Mouse (Mus musculus) MEL-GATA-1-ER (cell line): ENCODE results near the gene Ap2b1.

Experiments
- DNase-seq: peaks from one replicate; pipeline ENCODE4 v3.0.0-alpha.2; 2012; ENCODE audit warnings: low read depth; ENCODE audit errors: extremely low read depth

Ap2b1 gene

DNA sequence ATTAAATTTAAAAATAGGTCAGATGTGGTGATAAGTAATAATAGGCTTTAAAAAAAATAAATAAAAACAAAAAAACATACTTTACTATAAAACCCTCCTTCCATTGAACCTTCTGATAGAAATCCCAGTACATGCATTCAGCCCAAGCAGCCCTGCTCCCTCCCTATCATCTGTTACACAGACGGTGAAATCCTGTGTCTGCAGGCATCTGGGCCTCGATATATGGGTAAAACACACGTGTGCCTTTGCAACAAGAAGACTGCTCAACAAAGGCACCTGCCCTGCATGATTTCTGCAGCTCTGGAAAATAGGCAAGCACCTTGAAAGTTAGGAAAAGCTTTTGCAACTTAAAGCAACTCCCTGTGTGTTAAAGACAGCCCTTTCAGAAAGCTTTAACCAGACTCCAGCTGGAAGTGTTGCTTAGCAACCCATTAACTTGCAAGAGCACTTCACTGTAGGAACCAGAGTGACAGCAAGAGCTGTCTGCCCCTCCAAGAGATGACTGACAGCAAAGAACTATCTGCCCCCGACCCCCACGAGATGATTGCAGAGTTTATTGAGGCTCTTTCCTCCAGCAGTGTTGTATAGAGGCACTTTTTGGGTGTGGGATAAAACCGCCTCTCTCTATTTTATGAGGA, 96.1 kb downstream of the Ap2b1 start:
- DNase-seq, result no peak

GRCm38 (mm10) chr11:83397626-83398025, 98.8 kb downstream of the Ap2b1 start:
- DNase-seq, result no peak

DNA sequence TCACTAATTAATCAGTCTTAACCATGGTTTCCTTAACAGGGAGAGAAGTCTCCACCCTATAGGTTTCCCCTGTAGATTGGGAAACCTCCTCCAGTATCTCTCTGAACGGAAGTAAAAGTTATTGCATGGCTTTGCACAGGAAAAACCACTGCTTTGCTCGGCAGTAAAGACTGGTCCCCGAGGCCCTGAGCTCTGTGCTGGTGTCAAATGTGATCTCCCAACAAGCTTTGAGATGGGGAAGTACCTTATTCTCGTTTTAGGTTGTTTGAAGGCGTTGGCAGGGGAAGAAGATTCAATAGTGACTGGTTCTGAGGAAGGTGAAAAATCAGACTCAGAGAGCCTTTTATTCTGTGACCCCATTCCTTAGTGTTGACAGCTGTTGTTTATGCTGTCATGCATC, 99.9 kb downstream of the Ap2b1 start:
- no peak for DNase-seq

GRCm38 (mm10) chr11:83403787-83404186, 105.0 kb downstream of the Ap2b1 start:
- no peak for DNase-seq

DNA sequence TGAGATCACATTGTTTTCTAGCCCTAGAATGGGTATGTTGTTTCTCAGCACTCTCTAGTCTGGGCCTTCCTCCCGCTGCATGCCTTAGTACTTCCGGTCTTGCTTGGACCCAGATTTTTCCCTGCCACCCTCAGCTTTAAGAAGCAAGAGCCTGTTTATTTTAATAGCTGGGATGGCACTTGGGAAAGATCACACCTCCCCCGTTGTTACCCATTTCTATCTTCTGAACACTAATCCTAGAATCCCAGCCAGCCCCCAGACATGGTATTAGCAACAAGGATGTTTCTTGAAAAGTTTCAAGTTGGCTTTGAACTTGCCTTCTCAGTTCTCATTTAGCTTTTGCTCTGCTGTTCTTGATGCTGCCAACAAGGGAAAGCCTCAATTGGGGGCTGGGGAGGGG, 107.6 kb downstream of the Ap2b1 start:
- no peak for DNase-seq

GRCm38 (mm10) chr11:83408242-83408641, 109.4 kb downstream of the Ap2b1 start:
- no peak for DNase-seq

DNA sequence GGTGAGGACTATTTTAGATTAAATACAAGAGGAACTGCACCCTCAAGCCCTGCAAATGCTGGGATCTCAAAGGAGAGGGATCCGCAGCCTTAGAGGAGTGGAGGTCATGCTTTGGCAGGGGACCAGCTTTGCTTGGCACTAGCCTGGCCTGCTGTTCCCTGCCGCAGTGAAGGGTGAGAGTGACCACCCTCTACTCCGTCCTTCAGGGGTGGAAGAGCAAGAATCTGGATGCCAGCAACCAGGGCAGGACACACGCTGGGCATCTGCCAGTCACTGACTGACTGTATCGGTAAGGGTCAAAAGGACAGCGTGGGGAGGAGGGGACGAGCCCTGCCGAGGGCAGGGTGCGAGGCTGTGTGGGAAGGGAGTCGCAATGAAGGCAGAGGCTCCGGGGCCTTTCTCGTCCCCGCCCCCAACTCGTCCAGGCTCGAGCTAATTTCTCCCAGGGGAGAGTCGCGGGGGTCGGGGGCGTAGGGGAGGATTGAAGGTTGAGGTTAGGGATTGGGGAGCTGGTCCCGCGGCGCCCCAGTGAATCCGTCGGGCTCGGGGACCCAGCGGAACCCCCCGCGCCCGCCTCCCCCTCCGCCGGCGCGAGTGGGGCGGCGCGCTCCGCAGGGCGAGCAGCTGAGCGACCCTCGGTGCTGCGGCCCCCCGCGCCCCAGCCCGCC, 110.4 kb downstream of the Ap2b1 start, which contains the start of gene Rasl10b:
Gene Rasl10b, plus strand, starts transcription at position 51 of the 668 bp plus-strand sequence.
- no peak for DNase-seq

DNA sequence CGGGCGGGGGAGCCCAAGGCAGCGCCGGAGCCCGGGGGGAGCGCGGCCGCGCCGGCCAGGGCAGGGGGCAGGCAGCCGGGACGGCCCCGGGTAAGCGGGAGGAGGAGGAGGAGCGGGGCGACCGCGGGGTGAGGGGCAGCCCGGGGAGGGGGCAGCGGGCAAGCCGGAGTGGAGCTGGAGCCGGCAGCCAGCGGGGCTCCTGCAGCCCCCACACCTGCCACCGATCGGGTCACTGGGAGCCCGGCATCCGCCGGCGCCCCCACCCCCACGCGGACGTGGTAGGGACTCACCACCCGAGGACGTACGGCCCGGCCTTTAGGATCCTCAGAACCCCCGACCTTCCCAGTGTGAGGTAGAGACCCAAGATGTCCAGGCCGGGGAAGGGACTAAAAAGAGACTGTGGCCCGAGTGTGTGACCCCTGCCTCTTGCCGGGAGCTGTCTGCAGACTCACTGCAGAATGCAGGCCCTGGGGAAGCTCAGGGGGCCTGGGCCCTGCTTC, 111.0 kb downstream of the Ap2b1 start:
- no peak for DNase-seq

DNA sequence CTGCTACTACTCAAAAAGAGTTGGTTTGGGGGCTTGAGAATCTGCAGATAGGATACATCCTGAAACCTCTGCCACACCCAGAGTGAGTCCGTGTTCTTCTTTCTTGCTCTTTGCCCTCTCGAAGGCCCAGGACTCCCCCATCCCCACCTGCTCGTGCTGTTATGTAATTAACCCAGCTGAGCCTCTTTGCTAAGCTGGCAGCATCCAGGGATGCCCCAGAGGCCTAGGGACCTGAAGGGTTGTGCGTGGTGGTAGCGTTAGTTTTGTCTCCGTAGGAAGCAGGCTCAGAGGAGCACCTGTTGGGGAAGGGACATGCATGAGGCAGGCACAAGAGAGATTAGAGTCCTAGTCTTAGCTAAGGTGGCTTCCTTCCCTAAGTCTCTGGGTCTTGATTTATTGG, 111.7 kb downstream of the Ap2b1 start:
- no peak for DNase-seq

DNA sequence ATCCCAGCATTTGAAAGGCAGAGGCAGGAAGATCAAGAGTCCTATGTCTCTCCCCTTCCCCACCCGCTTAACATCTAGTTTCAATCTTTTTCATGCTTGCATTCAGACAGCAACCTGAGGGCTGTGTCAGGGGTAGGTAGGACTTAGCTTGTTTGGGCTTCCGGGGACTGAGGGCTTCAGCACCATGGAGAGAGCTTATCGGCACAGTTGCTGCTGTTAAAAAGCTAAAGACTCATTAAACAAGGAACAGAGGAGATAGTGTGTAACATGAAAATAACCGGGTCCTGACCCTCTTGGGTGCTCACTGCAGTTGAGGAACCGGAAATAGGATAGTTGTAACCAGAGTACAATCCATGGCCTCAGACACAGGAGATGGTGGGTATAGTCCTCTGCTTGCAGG, 118.3 kb downstream of the Ap2b1 start:
- peak; percentile 62 for DNase-seq

- DNase-seq, result no peak
Measured at GRCm38 (mm10) chr11:83417708-83418107, 118.9 kb downstream of the Ap2b1 start.

DNA sequence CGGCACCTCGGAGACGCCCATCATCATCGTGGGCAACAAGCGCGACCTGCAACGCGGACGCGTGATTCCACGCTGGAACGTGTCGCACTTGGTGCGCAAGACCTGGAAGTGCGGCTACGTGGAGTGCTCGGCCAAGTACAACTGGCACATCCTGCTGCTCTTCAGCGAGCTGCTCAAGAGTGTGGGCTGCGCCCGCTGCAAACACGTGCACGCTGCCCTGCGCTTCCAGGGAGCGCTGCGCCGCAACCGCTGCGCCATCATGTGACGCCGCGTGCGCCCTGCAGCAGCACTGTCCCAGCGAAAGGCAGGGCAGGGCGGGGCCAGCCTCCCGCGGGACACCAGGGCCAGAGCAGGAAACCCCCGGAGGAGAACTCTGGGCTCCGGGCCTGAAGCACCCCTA, 119.7 kb downstream of the Ap2b1 start:
- DNase-seq, result no peak

GRCm38 (mm10) chr11:83420338-83420737, 121.5 kb downstream of the Ap2b1 start:
- DNase-seq, result no peak

GRCm38 (mm10) chr11:83421305-83421704, 122.5 kb downstream of the Ap2b1 start:
- no peak for DNase-seq

DNA sequence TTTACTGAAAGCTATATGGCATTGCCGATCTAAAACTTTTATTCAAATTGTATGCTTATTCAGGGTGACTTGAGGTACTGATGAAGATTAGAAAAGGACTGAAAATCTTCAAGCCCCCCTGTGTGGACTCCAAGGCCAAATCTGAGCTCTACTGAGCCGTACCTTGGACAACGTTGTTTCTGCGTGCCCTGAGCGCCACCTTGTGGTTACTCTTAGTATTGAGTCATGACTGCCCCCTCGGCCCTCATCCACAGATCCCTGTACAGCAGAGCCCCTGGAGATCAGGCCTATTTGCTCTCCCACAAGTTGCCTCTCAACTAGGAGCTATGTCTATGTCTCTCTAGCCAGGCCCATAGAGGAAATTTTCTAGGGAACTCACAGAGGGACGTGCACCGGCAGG, 125.9 kb downstream of the Ap2b1 start:
- no peak for DNase-seq

- peak; percentile 72 for DNase-seq
Measured at GRCm38 (mm10) chr11:83426964-83427363, 128.1 kb downstream of the Ap2b1 start.

- no peak for DNase-seq
Measured at GRCm38 (mm10) chr11:83429355-83429754, 130.5 kb downstream of the Ap2b1 start, which contains the start of gene Gas2l2. TSS of gene Gas2l2 (minus strand) at chr11:83429455.

GRCm38 (mm10) chr11:83432533-83432932, 133.7 kb downstream of the Ap2b1 start:
- DNase-seq, result no peak

DNA sequence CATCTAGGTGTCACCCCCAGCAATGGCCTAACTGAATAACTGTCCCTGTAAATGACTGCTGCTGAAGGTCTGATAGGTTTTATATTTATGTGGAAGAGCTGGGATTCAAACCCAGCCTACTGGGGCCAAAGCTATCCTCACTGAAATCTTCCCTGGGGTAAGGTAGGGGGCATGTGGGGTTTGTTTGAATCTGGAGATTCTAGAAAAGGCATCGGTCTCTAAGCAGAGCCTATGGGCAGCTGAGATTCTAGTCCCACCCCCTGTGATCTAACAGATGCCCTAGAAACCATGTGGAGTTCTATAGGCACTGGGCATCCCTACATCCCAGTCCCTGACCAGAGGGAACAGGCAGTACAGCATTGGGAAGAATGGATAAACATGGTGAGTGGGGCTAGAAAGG, 138.6 kb downstream of the Ap2b1 start, which contains the start of gene 1700020L24Rik:
Gene 1700020L24Rik, plus strand, starts transcription at position 301 of the 400 bp plus-strand sequence.
- DNase-seq, result no peak

DNA sequence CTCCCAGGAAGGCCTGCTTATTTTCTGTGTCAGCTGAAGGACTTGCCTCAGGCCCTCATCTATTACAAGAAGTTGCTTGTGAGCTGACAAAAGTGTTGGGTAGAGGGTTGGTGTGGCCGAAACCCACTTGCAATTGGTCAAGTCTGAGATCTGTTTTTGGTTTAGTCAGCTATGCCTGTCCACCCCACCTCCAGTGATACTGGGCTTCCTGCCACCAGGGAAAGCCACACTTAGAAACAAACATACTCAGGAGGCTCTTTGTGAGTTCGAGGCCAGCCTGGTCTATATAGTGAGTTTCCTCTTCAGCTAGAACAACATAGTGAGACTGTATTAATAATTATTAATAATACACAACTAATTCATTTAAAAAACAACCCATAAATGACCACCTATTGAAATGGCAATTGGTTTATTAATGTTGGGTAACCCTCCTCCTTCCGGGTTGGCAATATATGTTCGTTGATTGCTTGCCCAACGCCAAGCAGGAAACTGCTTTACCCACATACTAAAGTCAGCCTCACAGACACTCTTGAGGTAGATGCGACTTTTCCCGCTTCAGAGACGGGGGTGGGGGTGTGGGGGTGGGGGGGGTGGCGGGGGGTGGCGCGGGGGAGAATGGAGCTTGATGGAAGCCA, 140.7 kb downstream of the Ap2b1 start:
- DNase-seq, result no peak

DNA sequence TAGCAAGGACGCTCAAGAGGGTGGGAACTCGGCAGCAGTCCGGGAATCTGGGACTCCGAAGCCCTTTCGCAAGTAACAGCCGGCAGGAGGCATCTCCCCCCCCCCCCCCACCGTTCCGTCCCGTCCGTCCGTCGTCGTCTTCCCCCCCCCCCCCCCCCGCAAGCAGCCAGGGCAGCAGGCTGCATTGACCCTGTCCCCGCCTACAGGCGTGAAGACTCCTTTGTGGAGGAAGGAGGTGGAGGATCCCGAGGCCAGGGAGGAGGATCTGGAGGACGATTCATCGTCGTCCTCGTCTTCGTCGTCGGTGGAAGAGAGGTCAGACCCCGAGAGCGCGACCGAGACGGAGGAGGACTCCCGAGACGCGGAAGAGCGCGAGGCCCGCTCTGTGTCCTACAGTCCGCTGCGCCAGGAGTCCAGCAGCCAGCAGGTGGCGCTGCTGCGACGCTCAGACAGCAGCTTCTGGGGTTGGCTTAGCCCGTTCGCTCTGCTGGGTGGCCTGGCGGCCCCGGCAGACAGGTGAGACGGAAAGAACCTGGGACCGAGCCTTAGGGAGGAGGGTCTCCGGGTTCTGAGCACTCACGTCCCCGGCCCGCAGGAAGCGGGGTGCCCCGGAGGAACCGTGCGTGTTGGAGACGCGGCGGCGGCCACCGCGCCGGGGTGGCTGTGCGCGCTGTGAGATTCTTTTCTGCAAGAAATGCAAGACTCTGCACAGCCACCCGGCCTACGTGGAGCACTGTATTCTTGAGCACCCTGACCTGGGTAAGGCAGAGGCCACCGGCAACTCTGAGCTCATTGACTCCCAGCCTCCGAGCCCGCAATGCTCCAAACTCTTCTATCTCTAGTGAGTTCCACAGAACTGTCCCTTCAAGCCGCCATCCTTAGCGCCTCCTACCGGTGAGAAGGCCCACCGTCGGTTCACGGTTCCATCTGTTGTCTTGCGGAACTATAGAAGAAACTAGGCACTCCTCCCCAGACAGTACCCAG, 141.5 kb downstream of the Ap2b1 start:
- DNase-seq, result peak; percentile 74
